Mouse (Mus musculus): ENCODE results near the gene Gm26558. TPM values are rescaled to one million over a fixed set of nuclear protein-coding genes. Genes with fewer than 3 reads are reported as not detected.
A peak's percentile ranks its signal among the peaks of the same experiment; 100 is the strongest.

Gm26558 gene
- polyA plus RNA-seq, 1 experiment from 2014 or later, result 0.80 TPM

GRCm38 (mm10) chr2:70700851-70701250 lies 38.9 kb upstream of the Gm26558 start:
- peak; percentile 5 for DNase-seq
- 85% methylated on average over 3 of the region's 3 CpGs for WGBS (ENCODE audit: insufficient replicate concordance)
- Histone ChIP-seq H3K4me2 (ENCODE audit: low read depth, low read length) (no peak overlapping the region), H3K36me3 (replicated peaks; ENCODE audit: insufficient read depth, low read length) (no peaks in the 10 kb centered on the region), H3K27ac (ENCODE audit: low read depth) (no peak overlapping the region), H3K9ac (replicated peaks) (no peak overlapping the region), H3K4me1 (ENCODE audit: insufficient read depth) (0 out of 2 replicates have a peak, but pooled peaks cover 9% of the 10 kb centered on the region), H3K4me3 (ENCODE audit: low read depth, low read length) (no peak overlapping the region), H3K27me3 (ENCODE audit: insufficient read depth, low read length) (no peaks in the 10 kb centered on the region), H3K9me3 (ENCODE audit: low read length) (peaks cover 5% of the 10 kb centered on the region)
- TF ChIP-seq EP300 (IDR thresholded peaks at IDR 0.05; ENCODE audit: low read depth) (no peak), CTCF (IDR thresholded peaks at IDR 0.05; ENCODE audit: low read depth) (no peak)
- no peak for ATAC-seq

GRCm38 (mm10) chr2:70695712-70696111 lies 33.8 kb upstream of the Gm26558 start:
- ATAC-seq, result no peak
- Histone ChIP-seq H3K27ac (ENCODE audit: low read depth) (no peak overlapping the region), H3K9me3 (ENCODE audit: low read length) (peaks cover 5% of the 10 kb centered on the region), H3K9ac (replicated peaks) (no peak overlapping the region), H3K4me2 (ENCODE audit: low read depth, low read length) (no peak overlapping the region), H3K36me3 (replicated peaks; ENCODE audit: insufficient read depth, low read length) (peaks cover 15% of the 10 kb centered on the region), H3K27me3 (ENCODE audit: insufficient read depth, low read length) (no peaks in the 10 kb centered on the region), H3K4me1 (ENCODE audit: insufficient read depth) (no peaks in the 10 kb centered on the region), H3K4me3 (ENCODE audit: low read depth, low read length) (no peak overlapping the region)
- WGBS (ENCODE audit: insufficient replicate concordance), result 67% methylated on average over 10 of the region's 10 CpGs
- no peak for TF ChIP-seq CTCF (IDR thresholded peaks at IDR 0.05; ENCODE audit: low read depth)
- no peak for DNase-seq

GRCm38 (mm10) chr2:70690195-70690594 lies 28.3 kb upstream of the Gm26558 start:
- no peak for DNase-seq
- H3K4me1 ChIP-seq (ENCODE audit: insufficient read depth), result no peaks in the 10 kb centered on the region
- H3K9ac ChIP-seq (replicated peaks), result no peak overlapping the region
- H3K27ac ChIP-seq (ENCODE audit: low read depth), result no peak overlapping the region
- peaks cover 60% of the 10 kb centered on the region for H3K36me3 ChIP-seq (replicated peaks; ENCODE audit: insufficient read depth, low read length)
- H3K27me3 ChIP-seq (ENCODE audit: insufficient read depth, low read length), result no peaks in the 10 kb centered on the region
- TF ChIP-seq EP300 (IDR thresholded peaks at IDR 0.05; ENCODE audit: low read depth) (no peak), CTCF (IDR thresholded peaks at IDR 0.05; ENCODE audit: low read depth) (no peak)
- ATAC-seq, result no peak
- no peak overlapping the region for H3K4me3 ChIP-seq (ENCODE audit: low read depth, low read length)
- no peak overlapping the region for H3K4me2 ChIP-seq (ENCODE audit: low read depth, low read length)
- no peaks in the 10 kb centered on the region for H3K9me3 ChIP-seq (ENCODE audit: low read length)
- WGBS (ENCODE audit: insufficient replicate concordance), result 81% methylated on average over 11 of the region's 11 CpGs

GRCm38 (mm10) chr2:70688454-70689078 lies 26.7 kb upstream of the Gm26558 start:
- no peak for ATAC-seq

GRCm38 (mm10) chr2:70682324-70682723 lies 20.4 kb upstream of the Gm26558 start:
- Histone ChIP-seq H3K4me2 (ENCODE audit: low read depth, low read length) (no peak overlapping the region), H3K4me3 (ENCODE audit: low read depth, low read length) (no peak overlapping the region), H3K36me3 (replicated peaks; ENCODE audit: insufficient read depth, low read length) (peaks cover 78% of the 10 kb centered on the region), H3K27ac (ENCODE audit: low read depth) (no peak overlapping the region), H3K4me1 (ENCODE audit: insufficient read depth) (no peaks in the 10 kb centered on the region), H3K27me3 (ENCODE audit: insufficient read depth, low read length) (no peaks in the 10 kb centered on the region), H3K9me3 (ENCODE audit: low read length) (no peaks in the 10 kb centered on the region), H3K9ac (replicated peaks) (no peak overlapping the region)
- TF ChIP-seq EP300 (IDR thresholded peaks at IDR 0.05; ENCODE audit: low read depth), result no peak
- TF ChIP-seq CTCF (IDR thresholded peaks at IDR 0.05; ENCODE audit: low read depth), result no peak
- DNase-seq, result no peak
- ATAC-seq, result no peak
- 87% methylated on average over 2 of the region's 2 CpGs for WGBS (ENCODE audit: insufficient replicate concordance)

More at GRCm38 (mm10) chr2:70688454-70689078, 26.7 kb upstream of the Gm26558 start:
- no peak overlapping the region for H3K27ac ChIP-seq (ENCODE audit: low read depth)
- no peaks in the 10 kb centered on the region for H3K9me3 ChIP-seq (ENCODE audit: low read length)
- 92% methylated on average over 21 of the region's 21 CpGs for WGBS (ENCODE audit: insufficient replicate concordance)
- H3K9ac ChIP-seq (replicated peaks), result no peak overlapping the region
- peaks cover 72% of the 10 kb centered on the region for H3K36me3 ChIP-seq (replicated peaks; ENCODE audit: insufficient read depth, low read length)
- TF ChIP-seq CTCF (IDR thresholded peaks at IDR 0.05; ENCODE audit: low read depth) (no peak), EP300 (IDR thresholded peaks at IDR 0.05; ENCODE audit: low read depth) (no peak)
- DNase-seq, result no peak
- H3K4me3 ChIP-seq (ENCODE audit: low read depth, low read length), result no peak overlapping the region
- no peaks in the 10 kb centered on the region for H3K4me1 ChIP-seq (ENCODE audit: insufficient read depth)
- no peak overlapping the region for H3K4me2 ChIP-seq (ENCODE audit: low read depth, low read length)
- H3K27me3 ChIP-seq (ENCODE audit: insufficient read depth, low read length), result no peaks in the 10 kb centered on the region

- Histone ChIP-seq H3K4me3 (ENCODE audit: low read depth, low read length) (no peak overlapping the region), H3K4me1 (ENCODE audit: insufficient read depth) (peaks cover 10% of the 10 kb centered on the region; the same call in 1 of the 2 replicates), H3K9ac (replicated peaks) (no peak overlapping the region), H3K36me3 (replicated peaks; ENCODE audit: insufficient read depth, low read length) (peaks cover 10% of the 10 kb centered on the region), H3K4me2 (ENCODE audit: low read depth, low read length) (no peak overlapping the region), H3K27ac (ENCODE audit: low read depth) (no peak overlapping the region), H3K9me3 (ENCODE audit: low read length) (no peaks in the 10 kb centered on the region), H3K27me3 (ENCODE audit: insufficient read depth, low read length) (no peaks in the 10 kb centered on the region)
- ATAC-seq, result peak; percentile 67; the same call in 1 of the 2 replicates
- 59% methylated on average over 7 of the region's 7 CpGs for WGBS (ENCODE audit: insufficient replicate concordance)
- peak; percentile 58 for TF ChIP-seq CTCF (IDR thresholded peaks at IDR 0.05; ENCODE audit: low read depth)
- TF ChIP-seq EP300 (IDR thresholded peaks at IDR 0.05; ENCODE audit: low read depth), result no peak
- DNase-seq, result no peak
Observed at GRCm38 (mm10) chr2:70673445-70674126, 11.7 kb upstream of the Gm26558 start.
